Mouse (Mus musculus) neural tube, embryonic 14.5 days (tissue): ENCODE measurements at regions not wholly inside any gene's neighbourhood (a gene's known extent, or its start where the extent isn't known, plus 50 kb on each side); places are given as distances from the start of the nearest gene placed in this dataset.
A peak's percentile ranks its signal among the peaks of the same experiment; 100 is the strongest.

ENCODE experiments used
- ATAC-seq: fragments of 200-750 bp; cut with Nextera tagmentation; 2 replicates; pipeline ENCODE4 v1.8.0; 2017; ENCODE audit warnings: low read depth, mild to moderate bottlenecking, moderate TSS enrichment, moderate library complexity
- H3K27ac ChIP-seq: fragments of 300-500 bp; sonication (generic); 2 replicates; pipeline ENCODE4 v1.5.1; 2014; ENCODE audit warnings: low read depth, mild to moderate bottlenecking, control low read depth, low read length, moderate library complexity, mixed read lengths
- H3K27me3 ChIP-seq: fragments of 300-500 bp; sonication (generic); 2 replicates; pipeline ENCODE4 v1.6.1; 2014; ENCODE audit warnings: low read length; ENCODE audit not compliant: control insufficient read depth, insufficient read depth
- H3K36me3 ChIP-seq: fragments of 300-500 bp; sonication (generic); 2 replicates; pipeline ENCODE4 v1.6.1; 2014; ENCODE audit warnings: low read length, mixed read lengths; ENCODE audit not compliant: control insufficient read depth, insufficient read depth
- H3K4me1 ChIP-seq: fragments of 300-500 bp; sonication (generic); 2 replicates; pipeline ENCODE4 v1.6.1; 2014; ENCODE audit warnings: low read length; ENCODE audit not compliant: control insufficient read depth, insufficient read depth
- H3K4me2 ChIP-seq: fragments of 300-500 bp; sonication (generic); 2 replicates; pipeline ENCODE4 v1.6.1; 2014; ENCODE audit warnings: mild to moderate bottlenecking, low read depth, low read length, control low read depth
- H3K4me3 ChIP-seq: fragments of 300-500 bp; sonication (generic); 2 replicates; pipeline ENCODE4 v1.5.1; 2014; ENCODE audit warnings: low read depth, low read length, control low read depth, mixed read lengths
- H3K9ac ChIP-seq: fragments of 300-500 bp; sonication (generic); replicated peaks from 2 replicates; pipeline ENCODE4 v1.6.1; 2014; ENCODE audit warnings: low read depth, mild to moderate bottlenecking, control low read depth, low read length, mixed read lengths
- H3K9me3 ChIP-seq: fragments of 300-500 bp; sonication (generic); 2 replicates; pipeline ENCODE4 v1.6.1; 2016; ENCODE audit warnings: low read length; ENCODE audit not compliant: control insufficient read depth
- WGBS: fragments of 180-500 bp; shearing (Covaris S2); extraction: QIAGEN DNeasy Blood & Tissue Kit; methylation state at CpG from one replicate; pipeline ENCODE4 v1.1.7; 2014; 5-methylcytosine and 5-hydroxymethylcytosine counted together

GRCm38 (mm10) chr4:8954356-8954914 lies 715.6 kb upstream of the Car8 start:
- Histone ChIP-seq H3K4me1 (peaks cover 15% of the 10 kb centered on the region), H3K4me3 (no peak overlapping the region), H3K9ac (no peak overlapping the region), H3K27me3 (no peaks in the 10 kb centered on the region), H3K27ac (peak overlapping the region; percentile 45), H3K4me2 (0 out of 2 replicates have a peak overlapping the region, but pooled peaks have one; percentile 11), H3K9me3 (no peaks in the 10 kb centered on the region), H3K36me3 (no peaks in the 10 kb centered on the region)
- 19% methylated on average over 10 of the region's 10 CpGs for WGBS
- ATAC-seq, result peak; percentile 62; the same call in 1 of the 2 replicates

GRCm38 (mm10) chr4:8953181-8953580 lies 714.3 kb upstream of the Car8 start:
- H3K4me3 ChIP-seq, result no peak overlapping the region
- no peak overlapping the region for H3K9ac ChIP-seq
- peaks cover 15% of the 10 kb centered on the region for H3K4me1 ChIP-seq
- 76% methylated on average over 7 of the region's 7 CpGs for WGBS
- no peak overlapping the region for H3K4me2 ChIP-seq
- H3K27ac ChIP-seq, result no peak overlapping the region
- ATAC-seq, result no peak
- no peaks in the 10 kb centered on the region for H3K27me3 ChIP-seq
- no peaks in the 10 kb centered on the region for H3K36me3 ChIP-seq
- no peaks in the 10 kb centered on the region for H3K9me3 ChIP-seq

- Histone ChIP-seq H3K36me3 (no peaks in the 10 kb centered on the region), H3K4me3 (no peak overlapping the region), H3K9ac (no peak overlapping the region), H3K27me3 (no peaks in the 10 kb centered on the region), H3K4me1 (peaks cover 8% of the 10 kb centered on the region; the same call in 1 of the 2 replicates), H3K4me2 (no peak overlapping the region), H3K9me3 (no peaks in the 10 kb centered on the region), H3K27ac (no peak overlapping the region)
- no peak for ATAC-seq
- WGBS, result 14% methylated on average over 4 of the region's 4 CpGs
Measured at GRCm38 (mm10) chr4:8949951-8950350, 711.1 kb upstream of the Car8 start.

DNA sequence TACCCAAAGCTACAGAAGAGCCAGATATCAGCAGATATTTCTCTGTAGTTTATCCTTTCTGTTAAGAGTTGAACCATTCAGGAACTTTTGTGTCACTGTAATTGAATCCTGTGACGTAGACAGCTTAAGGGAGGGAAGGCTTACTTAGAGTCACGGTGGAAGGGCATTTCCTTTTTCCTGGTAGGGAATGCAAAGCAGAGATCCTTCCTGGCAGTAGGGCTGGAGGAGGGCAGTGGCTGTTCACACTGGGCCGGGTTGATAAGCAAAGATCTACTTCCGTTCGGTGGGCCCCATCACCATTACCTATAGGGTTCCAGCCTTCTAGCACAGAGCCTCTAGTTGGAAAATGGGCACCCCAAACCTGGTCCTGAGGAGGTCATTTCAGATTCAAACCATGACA lies 710.7 kb upstream of the Car8 start:
- H3K4me1 ChIP-seq, result peaks cover 4% of the 10 kb centered on the region; the same call in 1 of the 2 replicates
- H3K4me3 ChIP-seq, result no peak overlapping the region
- H3K36me3 ChIP-seq, result no peaks in the 10 kb centered on the region
- WGBS, result 39% methylated on average over 5 of the region's 5 CpGs
- no peak overlapping the region for H3K4me2 ChIP-seq
- no peak for ATAC-seq
- no peak overlapping the region for H3K9ac ChIP-seq
- no peaks in the 10 kb centered on the region for H3K9me3 ChIP-seq
- H3K27ac ChIP-seq, result no peak overlapping the region
- no peaks in the 10 kb centered on the region for H3K27me3 ChIP-seq

DNA sequence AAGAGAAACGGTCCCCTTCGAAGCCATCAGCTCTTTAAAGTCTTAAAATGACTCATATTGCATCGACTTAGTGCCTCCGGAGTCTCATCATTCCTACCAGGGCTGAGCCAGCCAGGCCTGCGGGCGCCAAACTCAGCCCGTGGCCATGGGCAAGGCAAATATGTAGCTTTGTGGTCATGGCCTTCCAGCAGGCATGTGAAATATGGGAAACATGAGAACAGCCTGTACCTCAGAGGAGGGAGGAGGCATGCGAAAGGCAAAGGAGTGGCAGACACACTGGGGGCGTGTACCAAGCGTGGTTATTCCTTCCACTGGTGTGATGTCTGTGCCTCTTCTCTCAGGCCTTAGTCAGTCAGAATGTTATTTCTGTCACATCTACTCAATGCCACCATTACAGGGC lies 706.3 kb upstream of the Car8 start:
- 94% methylated on average over 10 of the region's 10 CpGs for WGBS
- H3K4me3 ChIP-seq, result no peak overlapping the region
- H3K27me3 ChIP-seq, result no peaks in the 10 kb centered on the region

DNA sequence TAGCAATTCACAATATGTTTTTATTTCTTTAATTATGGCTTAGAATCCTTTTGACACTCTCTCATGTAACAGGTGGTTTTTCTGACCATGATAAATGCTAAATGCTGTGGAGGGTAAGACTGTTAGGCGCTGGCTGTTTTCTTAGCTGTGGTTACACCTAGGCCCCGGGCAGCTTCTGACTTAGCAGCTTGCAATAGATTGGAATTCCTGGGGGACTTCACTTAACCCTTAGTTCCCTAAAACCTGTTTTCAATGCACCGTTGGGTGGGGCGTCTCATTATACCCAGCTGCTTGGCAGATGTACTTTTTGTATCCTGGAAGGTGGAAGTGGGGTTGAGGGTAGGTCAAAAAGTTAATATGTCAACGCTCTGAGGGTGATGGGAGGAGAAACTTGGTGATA lies 704.2 kb upstream of the Car8 start:
- Histone ChIP-seq H3K4me3 (no peak overlapping the region), H3K36me3 (no peaks in the 10 kb centered on the region), H3K9me3 (no peaks in the 10 kb centered on the region), H3K27me3 (no peaks in the 10 kb centered on the region), H3K27ac (no peak overlapping the region), H3K4me1 (peaks cover 4% of the 10 kb centered on the region; the same call in 1 of the 2 replicates), H3K4me2 (no peak overlapping the region), H3K9ac (no peak overlapping the region)
- WGBS, result 69% methylated on average over 5 of the region's 5 CpGs
- ATAC-seq, result no peak

More for the DNA sequence above, 706.3 kb upstream of the Car8 start:
- no peak for ATAC-seq
- no peak overlapping the region for H3K4me2 ChIP-seq
- H3K36me3 ChIP-seq, result no peaks in the 10 kb centered on the region
- no peak overlapping the region for H3K27ac ChIP-seq
- H3K4me1 ChIP-seq, result no peaks in the 10 kb centered on the region
- H3K9me3 ChIP-seq, result no peaks in the 10 kb centered on the region
- H3K9ac ChIP-seq, result no peak overlapping the region

DNA sequence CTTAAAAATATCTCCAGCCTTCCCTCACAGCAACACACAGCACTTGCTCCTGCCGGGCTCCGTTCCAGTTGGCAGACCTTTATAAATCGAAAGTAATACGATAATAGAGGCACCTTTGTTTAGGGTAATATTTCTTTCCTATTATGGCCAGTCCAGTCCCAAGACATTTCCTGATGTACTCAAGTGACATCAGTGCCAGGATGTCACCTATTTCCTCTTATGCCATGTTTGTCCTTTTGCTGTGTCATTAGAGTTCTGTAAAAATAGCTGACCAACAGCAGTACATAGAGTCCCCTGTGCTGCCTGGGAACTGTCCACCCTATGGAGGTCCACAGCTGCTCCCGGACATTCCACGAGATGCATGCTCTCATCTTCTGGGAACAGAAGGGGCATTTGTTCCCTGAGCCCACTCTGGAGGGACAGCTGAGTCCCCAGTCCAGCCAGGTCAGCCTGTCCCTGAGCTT lies 700.1 kb upstream of the Car8 start:
- WGBS, result 62% methylated on average over 6 of the region's 6 CpGs

GRCm38 (mm10) chr4:8935899-8936298 lies 697.1 kb upstream of the Car8 start:
- Histone ChIP-seq H3K4me3 (no peak overlapping the region), H3K27me3 (no peaks in the 10 kb centered on the region), H3K27ac (no peak overlapping the region), H3K4me2 (no peak overlapping the region), H3K9me3 (no peaks in the 10 kb centered on the region; the same call in 1 of the 2 replicates), H3K4me1 (peaks cover 4% of the 10 kb centered on the region; the same call in 1 of the 2 replicates), H3K9ac (no peak overlapping the region), H3K36me3 (no peaks in the 10 kb centered on the region)
- WGBS, result 75% methylated on average over 2 of the region's 2 CpGs
- no peak for ATAC-seq

More for the DNA sequence above, 700.1 kb upstream of the Car8 start:
- peak; percentile 34; the same call in 1 of the 2 replicates for ATAC-seq
- H3K9me3 ChIP-seq, result no peaks in the 10 kb centered on the region
- no peaks in the 10 kb centered on the region for H3K27me3 ChIP-seq
- H3K27ac ChIP-seq, result no peak overlapping the region
- no peak overlapping the region for H3K4me3 ChIP-seq
- H3K4me1 ChIP-seq, result peaks cover 4% of the 10 kb centered on the region; the same call in 1 of the 2 replicates
- H3K4me2 ChIP-seq, result no peak overlapping the region
- H3K36me3 ChIP-seq, result no peaks in the 10 kb centered on the region
- no peak overlapping the region for H3K9ac ChIP-seq

- Histone ChIP-seq H3K4me3 (no peak overlapping the region), H3K9me3 (no peaks in the 10 kb centered on the region; the same call in 1 of the 2 replicates), H3K27ac (no peak overlapping the region), H3K4me2 (no peak overlapping the region), H3K9ac (no peak overlapping the region), H3K27me3 (no peaks in the 10 kb centered on the region), H3K4me1 (peaks cover 4% of the 10 kb centered on the region; the same call in 1 of the 2 replicates), H3K36me3 (no peaks in the 10 kb centered on the region)
- no peak for ATAC-seq
- WGBS, result 66% methylated on average over 1 of the region's 1 CpGs
Measured at GRCm38 (mm10) chr4:8934541-8934940, 695.7 kb upstream of the Car8 start.
